Mouse (Mus musculus) liver, postnatal 0 days (tissue): ENCODE measurements around the gene Cln5. TPM values are rescaled to one million over a fixed set of nuclear protein-coding genes. Genes with fewer than 3 reads are reported as not detected.
A peak's percentile ranks its signal among the peaks of the same experiment; 100 is the strongest.

Source experiments
- ATAC-seq: fragments of 200-750 bp; cut with Nextera tagmentation; 2 replicates; pipeline ENCODE4 v1.8.0; 2017; ENCODE audit warnings: mild to moderate bottlenecking, moderate library complexity
- DNase-seq: peaks from one replicate; pipeline ENCODE4 v3.0.0-alpha.2; 2016
- H3K27ac ChIP-seq: fragments of 300-500 bp; sonication (generic); 2 replicates; pipeline ENCODE4 v1.5.1; 2014; ENCODE audit warnings: antibody characterized with exemption, moderate library complexity, mild to moderate bottlenecking, low read depth
- H3K27me3 ChIP-seq: fragments of 300-500 bp; sonication (generic); 2 replicates; pipeline ENCODE4 v1.6.1; 2014; ENCODE audit warnings: low read length, control low read depth, mixed read lengths; ENCODE audit not compliant: insufficient read depth
- H3K36me3 ChIP-seq: fragments of 300-500 bp; sonication (generic); replicated peaks from 2 replicates; pipeline ENCODE4 v1.6.1; 2014; ENCODE audit warnings: mild to moderate bottlenecking, control low read depth, low read length, moderate library complexity, mixed read lengths; ENCODE audit not compliant: insufficient read depth
- H3K4me1 ChIP-seq: fragments of 300-500 bp; sonication (generic); 2 replicates; pipeline ENCODE4 v1.6.1; 2014; ENCODE audit warnings: antibody characterized with exemption, mild to moderate bottlenecking, control low read depth; ENCODE audit not compliant: insufficient read depth
- H3K4me2 ChIP-seq: fragments of 300-500 bp; sonication (generic); 2 replicates; pipeline ENCODE4 v1.6.1; 2014; ENCODE audit warnings: low read depth, mild to moderate bottlenecking, low read length, moderate library complexity, mixed read lengths
- H3K4me3 ChIP-seq: fragments of 300-500 bp; sonication (generic); 2 replicates; pipeline ENCODE4 v1.5.1; 2014; ENCODE audit warnings: low read depth, low read length
- H3K9ac ChIP-seq: fragments of 300-500 bp; sonication (generic); replicated peaks from 2 replicates; pipeline ENCODE4 v1.6.1; 2014; ENCODE audit warnings: mild to moderate bottlenecking, moderate library complexity
- H3K9me3 ChIP-seq: fragments of 300-500 bp; sonication (generic); 2 replicates; pipeline ENCODE4 v1.6.1; 2016; ENCODE audit warnings: mild to moderate bottlenecking, control low read depth, low read length, mixed read lengths
- CTCF ChIP-seq: sonication (generic); IDR thresholded peaks from 2 replicates; pipeline ENCODE4 v1.5.1; 2016; ENCODE audit warnings: antibody characterized with exemption, low read depth
- EP300 ChIP-seq: IDR thresholded peaks from 2 replicates; pipeline ENCODE4 v1.6.1; 2016; ENCODE audit warnings: antibody characterized with exemption, low read depth, mild to moderate bottlenecking
- WGBS: fragments of 180-500 bp; shearing (Covaris S2); extraction: QIAGEN DNeasy Blood & Tissue Kit; methylation state at CpG from one replicate; pipeline ENCODE4 v1.1.7; 2014; ENCODE audit not compliant: insufficient replicate concordance; 5-methylcytosine and 5-hydroxymethylcytosine counted together
- polyA plus RNA-seq: library from polyadenylated mRNA; unstranded; fragments of >200 nt; fragmentation: Nextera tagmentation; extraction: Ambion mirVana; gene quantifications from 2 replicates; pipeline ENCODE4 v1.2.1, GENCODE M21; 2015

Cln5 gene
- polyA plus RNA-seq = 14.2 and 15.2 TPM in 2 replicates

DNA sequence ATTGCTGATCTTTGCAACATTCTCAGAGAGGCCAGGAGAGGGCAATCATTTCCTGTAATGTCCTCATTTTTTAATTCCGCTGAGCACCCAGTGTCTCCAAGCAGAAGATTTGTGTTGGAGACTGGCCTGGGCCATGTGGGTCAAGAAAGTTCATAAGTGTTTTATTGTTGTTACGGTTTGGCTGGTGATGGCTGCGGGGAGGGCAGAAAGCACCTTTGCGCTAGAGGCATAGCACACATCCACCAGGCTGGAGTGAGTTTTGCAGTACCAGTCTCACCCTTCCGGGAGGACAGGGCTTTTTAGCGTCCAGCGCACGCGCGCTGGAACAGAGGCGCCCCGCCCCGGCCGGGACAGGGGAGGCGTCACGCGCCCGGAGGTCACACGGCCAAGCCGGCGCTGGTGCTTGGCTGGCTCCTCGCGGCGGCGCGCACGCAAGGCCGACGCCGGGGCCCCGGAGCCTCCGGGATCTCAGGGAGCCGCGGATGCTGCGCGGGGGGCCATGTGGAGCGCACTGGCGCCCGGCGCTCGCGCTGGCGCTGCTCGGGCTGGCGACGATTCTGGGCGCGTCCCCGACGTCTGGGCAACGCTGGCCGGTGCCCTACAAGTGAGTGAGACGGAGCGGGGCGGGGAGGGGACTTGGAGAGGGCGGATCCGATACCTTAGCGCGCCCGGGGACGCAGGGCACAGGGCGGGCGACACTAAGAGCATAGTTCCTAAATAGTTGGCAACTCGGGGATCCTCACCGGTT lies at the start of gene Cln5:
Cln5 (plus strand) TSS at position 353 of the 748 bp plus-strand sequence.
- WGBS = under 1% methylated on average over 55 of the region's 65 CpGs
- ATAC-seq = peak; percentile 97

DNA sequence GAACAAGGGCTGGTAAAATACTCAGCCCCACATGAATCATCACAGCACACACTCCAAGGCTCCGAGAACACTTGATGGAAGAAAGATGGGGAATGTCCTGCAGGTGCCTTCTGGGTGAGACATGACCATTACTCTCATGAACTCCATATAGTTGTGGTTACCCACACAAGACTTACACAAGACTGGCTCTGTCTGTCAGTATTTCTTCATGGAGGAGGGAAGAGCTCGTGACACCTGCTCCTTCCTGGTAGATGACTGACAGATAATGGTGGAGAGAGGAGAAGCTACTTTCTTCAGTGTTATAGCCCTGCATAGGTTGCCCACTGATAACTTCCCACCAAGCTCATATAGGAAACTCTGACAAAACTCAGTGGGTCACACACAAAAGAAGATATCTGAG lies 40.8 kb upstream of the Cln5 start:
- no peak overlapping the region for H3K4me2 ChIP-seq
- no peaks in the 10 kb centered on the region for H3K4me1 ChIP-seq
- no peak for TF ChIP-seq CTCF
- TF ChIP-seq EP300 = no peak
- ATAC-seq (no peak), DNase-seq (no peak)
- no peaks in the 10 kb centered on the region for H3K27me3 ChIP-seq
- H3K9ac ChIP-seq = no peak overlapping the region
- WGBS = 50% methylated on average over 2 of the region's 2 CpGs
- no peaks in the 10 kb centered on the region for H3K9me3 ChIP-seq
- no peak overlapping the region for H3K27ac ChIP-seq
- H3K36me3 ChIP-seq = no peaks in the 10 kb centered on the region
- H3K4me3 ChIP-seq = no peak overlapping the region

More for the DNA sequence above, at the start of gene Cln5:
- Histone ChIP-seq H3K4me3 (peak within 1 kb of the TSS; percentile 78), H3K4me2 (peak within 1 kb of the TSS; percentile 97), H3K36me3 (peaks cover 29% of the 10 kb centered on the region), H3K27me3 (no peaks in the 10 kb centered on the region), H3K27ac (peak within 1 kb of the TSS; percentile 93), H3K9ac (peak within 1 kb of the TSS; percentile 78), H3K9me3 (no peaks in the 10 kb centered on the region), H3K4me1 (peaks cover 14% of the 10 kb centered on the region)
- peak; percentile 96 for DNase-seq
- TF ChIP-seq CTCF = peak; percentile 65
- peak; percentile 46; the same call in 1 of the 2 replicates for TF ChIP-seq EP300

DNA sequence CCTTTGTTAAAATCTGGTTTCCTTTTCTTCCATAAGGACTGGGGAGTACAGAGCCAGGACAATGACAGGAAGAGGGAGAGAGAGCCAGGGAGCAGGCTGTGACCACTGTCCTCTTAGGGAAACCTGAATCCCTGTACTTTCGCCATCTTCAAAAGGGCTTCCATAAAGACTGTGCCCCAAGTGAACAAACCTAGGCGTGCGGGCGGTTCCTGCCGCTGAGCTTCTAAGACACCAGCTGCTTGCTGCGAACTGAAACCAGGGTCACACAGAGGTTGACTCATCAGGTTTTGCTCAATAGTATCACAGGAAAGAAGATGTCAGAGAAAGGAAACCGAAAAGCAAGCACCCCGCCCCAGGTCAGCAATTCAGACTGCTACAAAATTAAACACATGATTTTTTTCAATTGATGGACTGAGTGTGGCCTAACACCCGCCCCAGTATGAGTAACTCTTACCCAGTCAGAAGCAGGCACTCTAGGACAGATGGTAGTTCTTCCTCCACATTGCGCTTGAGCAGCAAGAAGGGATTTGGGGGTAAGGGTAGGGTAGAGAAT lies 36.7 kb upstream of the Cln5 start:
- 42% methylated on average over 10 of the region's 10 CpGs for WGBS
- TF ChIP-seq CTCF (no peak), EP300 (no peak; the same call in 1 of the 2 replicates)
- Histone ChIP-seq H3K27me3 (no peaks in the 10 kb centered on the region), H3K4me1 (no peaks in the 10 kb centered on the region), H3K9ac (no peak overlapping the region), H3K9me3 (no peaks in the 10 kb centered on the region), H3K4me2 (peak overlapping the region; percentile 48), H3K27ac (peak overlapping the region; percentile 12; the same call in 1 of the 2 replicates), H3K36me3 (no peaks in the 10 kb centered on the region), H3K4me3 (0 out of 2 replicates have a peak overlapping the region, but pooled peaks have one; percentile 8)
- ATAC-seq = peak; percentile 76
- DNase-seq = peak; percentile 37

DNA sequence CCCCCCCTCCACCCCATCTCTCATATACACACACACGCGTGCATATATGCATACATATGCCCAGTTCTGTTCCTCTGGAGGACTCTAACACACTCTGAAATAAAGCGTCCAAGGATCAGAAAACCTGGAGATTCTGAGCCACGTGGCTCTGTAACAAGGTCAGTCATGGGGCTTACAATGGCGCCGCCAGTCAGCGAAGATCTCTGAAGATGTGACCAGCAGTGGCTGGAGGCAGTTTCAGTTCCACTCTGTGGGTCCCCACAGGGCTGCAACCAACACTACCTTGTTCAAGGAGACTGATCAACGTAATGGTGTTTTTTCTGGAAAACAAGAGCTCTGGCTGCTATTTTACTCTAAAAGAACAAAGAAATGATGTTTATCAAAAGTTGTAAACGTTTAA lies 35.9 kb upstream of the Cln5 start:
- no peak overlapping the region for H3K27ac ChIP-seq
- ATAC-seq = peak; percentile 34
- 70% methylated on average over 9 of the region's 9 CpGs for WGBS

DNA sequence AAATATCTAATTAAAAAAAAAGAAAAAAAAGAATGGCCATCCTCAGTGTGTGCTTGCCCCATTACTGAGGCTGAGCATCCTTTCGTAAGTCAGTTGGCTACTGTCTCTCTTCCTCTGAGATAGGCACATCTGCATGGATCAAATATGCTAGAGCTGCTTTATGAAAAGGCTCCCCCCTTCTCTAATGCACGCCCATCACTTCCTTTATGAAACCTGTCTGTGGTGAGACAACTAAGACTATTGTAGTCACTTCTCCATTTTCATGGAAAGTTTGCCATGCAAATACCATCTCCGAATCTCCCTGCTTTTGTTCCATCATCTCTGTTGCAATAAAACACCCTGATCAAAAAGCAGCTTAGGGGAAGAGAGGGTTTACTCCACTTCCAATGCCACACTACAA lies 33.0 kb upstream of the Cln5 start:
- Histone ChIP-seq H3K9me3 (no peaks in the 10 kb centered on the region), H3K4me3 (no peak overlapping the region), H3K9ac (no peak overlapping the region), H3K4me1 (no peaks in the 10 kb centered on the region), H3K27ac (no peak overlapping the region), H3K36me3 (no peaks in the 10 kb centered on the region), H3K4me2 (no peak overlapping the region), H3K27me3 (no peaks in the 10 kb centered on the region)
- WGBS = 47% methylated on average over 3 of the region's 3 CpGs
- no peak for DNase-seq
- TF ChIP-seq EP300 (no peak), CTCF (no peak)
- ATAC-seq = peak; percentile 23; the same call in 1 of the 2 replicates

More for the DNA sequence above, 35.9 kb upstream of the Cln5 start:
- Histone ChIP-seq H3K36me3 (no peaks in the 10 kb centered on the region), H3K9me3 (no peaks in the 10 kb centered on the region), H3K4me3 (no peak overlapping the region), H3K4me1 (no peaks in the 10 kb centered on the region), H3K4me2 (peak overlapping the region; percentile 48; the same call in 1 of the 2 replicates), H3K27me3 (no peaks in the 10 kb centered on the region), H3K9ac (no peak overlapping the region)
- DNase-seq = no peak
- TF ChIP-seq EP300 (no peak), CTCF (no peak)

DNA sequence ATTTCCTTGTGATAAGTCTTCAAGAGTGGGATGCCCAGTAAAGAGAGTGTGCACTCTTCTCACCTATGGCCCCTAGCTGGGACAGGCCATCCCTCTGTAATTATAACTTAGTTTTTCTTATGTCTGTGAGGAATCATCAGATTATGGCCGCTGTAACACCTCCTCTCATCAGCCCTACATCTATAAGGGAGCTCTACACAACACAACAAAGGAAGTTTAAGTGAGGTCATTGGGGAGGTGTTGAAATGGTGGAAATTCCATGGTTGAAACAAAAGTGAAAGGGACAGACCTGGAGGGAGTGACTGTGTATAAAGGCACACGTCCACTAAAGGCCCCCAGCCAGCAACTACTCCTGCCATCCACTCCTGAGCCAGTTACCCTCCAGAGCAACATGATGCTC lies 23.3 kb upstream of the Cln5 start, which contains the start of gene Acod1:
Acod1 (plus strand) TSS at position 301 of the 400 bp plus-strand sequence.
- H3K27ac ChIP-seq = no peak within 1 kb of the TSS
- no peaks in the 10 kb centered on the region for H3K9me3 ChIP-seq
- WGBS = 58% methylated on average over 2 of the region's 2 CpGs
- no peak for ATAC-seq
- no peak for DNase-seq
- no peaks in the 10 kb centered on the region for H3K27me3 ChIP-seq
- H3K4me3 ChIP-seq = no peak within 1 kb of the TSS
- no peaks in the 10 kb centered on the region for H3K36me3 ChIP-seq
- TF ChIP-seq EP300 (no peak), CTCF (no peak)
- no peak within 1 kb of the TSS for H3K9ac ChIP-seq
- no peaks in the 10 kb centered on the region for H3K4me1 ChIP-seq
- no peak within 1 kb of the TSS for H3K4me2 ChIP-seq
